Mouse (Mus musculus) adrenal gland, adult 8-10 months (tissue): ENCODE data around the gene Gtdc1. TPM values are rescaled to one million over a fixed set of nuclear protein-coding genes. Genes with fewer than 3 reads are reported as not detected.

Experiments used
- DNase-seq: peaks from one replicate; pipeline ENCODE4 v3.0.0; 2022
- total RNA-seq, 4 experiments: library from RNA; stranded (reverse); gene quantifications; 2 replicates each; pipeline ENCODE4 v1.2.4; 2022

The Gtdc1 gene
- total RNA-seq, 4 experiments from 2014 or later = 13.0 to 19.7 (median 16.5) TPM

DNA sequence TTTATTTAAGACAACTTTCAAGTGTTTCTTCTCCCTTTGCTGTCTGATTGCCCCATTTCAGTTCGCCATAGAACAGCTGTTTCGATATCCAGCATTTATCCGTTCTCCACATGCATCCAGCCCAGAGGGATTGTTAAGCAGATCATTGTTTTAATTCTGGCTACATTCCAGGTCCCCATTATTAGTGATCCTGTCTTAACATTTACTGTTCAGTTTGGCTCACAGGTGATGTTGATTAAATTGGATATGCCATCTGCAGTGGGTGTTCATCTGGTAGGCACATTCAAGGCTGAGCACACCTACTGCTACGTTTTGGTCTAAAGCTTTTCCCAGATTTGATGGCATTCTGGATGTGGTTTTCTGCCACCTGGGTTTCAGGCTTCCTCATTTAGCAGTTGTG, 409.4 kb downstream of the Gtdc1 start:
- DNase-seq = no peak

Other genes starting within 250 kb of the Gtdc1 start
- 100 to 1,000 TPM; 131 to 156 (median 144) TPM for gene Zeb2, start 189.7 kb upstream of the Gtdc1 start, total RNA-seq